Mouse (Mus musculus): Measurements from ENCODE around the gene Syt2.

- no peak for TF ChIP-seq CTCF (IDR thresholded peaks at IDR 0.05; ENCODE audit: extremely low read depth, insufficient read depth, low read length)
- no peak for TF ChIP-seq POLR2A (IDR thresholded peaks at IDR 0.05; ENCODE audit: extremely low read depth, insufficient read depth, low read length)
Observed at GRCm38 (mm10) chr1:134722891-134723290, 76.4 kb downstream of the Syt2 start.

All from cortical plate, adult 2 months (tissue).